Mouse (Mus musculus) MEL (cell line): ENCODE measurements at regions not wholly inside any gene's neighbourhood (a gene's known extent, or its start where the extent isn't known, plus 50 kb on each side); places are given as distances from the start of the nearest gene placed in this dataset.

Source experiments
- DNase-seq: peaks from one replicate; pipeline ENCODE4 v3.0.0; 2011; ENCODE audit warnings: low read depth, low spot score
- H3K27ac ChIP-seq: 2 replicates; pipeline ENCODE4 v1.5.1; 2012; ENCODE audit warnings: low read depth, mild to moderate bottlenecking, control low read depth, low read length, moderate library complexity; ENCODE audit not compliant: control insufficient read depth
- H3K27me3 ChIP-seq, 2 experiments: fragments of 150-350 bp in 1 of 2; sonication (generic) in 1 of 2; 2 replicates each; pipeline ENCODE4 v1.6.1; 2012; ENCODE audit warnings: low read length in 2 of 2, mild to moderate bottlenecking in 2 of 2, improper control_type of control experiment in 1 of 2, moderate library complexity in 1 of 2; ENCODE audit not compliant: insufficient read depth in 2 of 2, control insufficient read depth in 1 of 2
- H3K36me3 ChIP-seq, 2 experiments: 2 replicates each; pipeline ENCODE4 v1.6.1; 2012 to 2014; ENCODE audit warnings: low read length in 2 of 2, improper control_type of control experiment in 1 of 2, inconsistent platforms in 1 of 2, mild to moderate bottlenecking in 1 of 2; ENCODE audit not compliant: insufficient read depth in 2 of 2, control insufficient read depth in 1 of 2
- H3K4me1 ChIP-seq, 2 experiments: fragments of 150-350 bp in 1 of 2; sonication (generic) in 1 of 2; 2 replicates each; pipeline ENCODE4 v1.6.1; 2012; ENCODE audit warnings: low read length in 2 of 2, improper control_type of control experiment in 1 of 2, mild to moderate bottlenecking in 1 of 2; ENCODE audit not compliant: insufficient read depth in 2 of 2, control insufficient read depth in 1 of 2
- H3K4me3 ChIP-seq, 2 experiments: fragments of 150-350 bp in 1 of 2; sonication (generic) in 1 of 2; 2 replicates each; pipeline ENCODE4 v1.5.1; 2012; ENCODE audit warnings: low read depth in 2 of 2, low read length in 2 of 2, mild to moderate bottlenecking in 2 of 2, moderate library complexity in 2 of 2, control low read depth in 1 of 2, improper control_type of control experiment in 1 of 2; ENCODE audit not compliant: control insufficient read depth in 1 of 2, insufficient read depth in 1 of 2
- H3K79me2 ChIP-seq: 2 replicates; pipeline ENCODE4 v1.6.1; 2012; ENCODE audit warnings: mild to moderate bottlenecking, low read length, moderate library complexity; ENCODE audit not compliant: control insufficient read depth, poor library complexity, insufficient read depth
- H3K9ac ChIP-seq: 2 replicates; pipeline ENCODE4 v1.6.1; 2012; ENCODE audit warnings: low read depth, mild to moderate bottlenecking, control low read depth, low read length, moderate library complexity; ENCODE audit not compliant: control insufficient read depth, poor library complexity, severe bottlenecking
- H3K9me3 ChIP-seq: fragments of 150-350 bp; sonication (generic); replicated peaks from 2 replicates; pipeline ENCODE4 v1.6.1; 2012; ENCODE audit warnings: mild to moderate bottlenecking, low read length, improper control_type of control experiment, moderate library complexity; ENCODE audit not compliant: insufficient read depth
- BHLHE40 ChIP-seq: IDR thresholded peaks from 2 replicates; pipeline ENCODE4 v1.6.1; 2012; ENCODE audit warnings: low read depth, mild to moderate bottlenecking, inconsistent platforms, low read length, improper control_type of control experiment, borderline replicate concordance
- CHD1 ChIP-seq: IDR thresholded peaks from 2 replicates; pipeline ENCODE4 v1.6.1; 2012; ENCODE audit warnings: low read depth, mild to moderate bottlenecking, inconsistent platforms, low read length, improper control_type of control experiment
- CHD2 ChIP-seq: IDR thresholded peaks from 2 replicates; pipeline ENCODE4 v1.6.1; 2011; ENCODE audit warnings: low read length, improper control_type of control experiment
- E2F4 ChIP-seq: IDR thresholded peaks from 2 replicates; pipeline ENCODE4 v1.6.1; 2011; ENCODE audit warnings: low read depth, low read length, improper control_type of control experiment, borderline replicate concordance
- EP300 ChIP-seq, 2 experiments: IDR thresholded peaks; 2 replicates each; pipeline ENCODE4 v1.6.1; 2011; ENCODE audit warnings: improper control_type of control experiment in 2 of 2, low read length in 2 of 2, low read depth in 1 of 2, mild to moderate bottlenecking in 1 of 2
- GATA1 ChIP-seq: IDR thresholded peaks from 2 replicates; pipeline ENCODE4 v1.6.1; 2011; ENCODE audit warnings: low read depth, low read length, improper control_type of control experiment
- JUND ChIP-seq: IDR thresholded peaks from 2 replicates; pipeline ENCODE4 v1.6.1; 2011; ENCODE audit warnings: low read depth, mild to moderate bottlenecking, improper control_type of control experiment, low read length
- KAT2A ChIP-seq: conservative IDR thresholded peaks from 2 replicates; pipeline ENCODE4 v1.6.1; 2012; ENCODE audit warnings: low read depth, low read length, improper control_type of control experiment, inconsistent platforms
- MAZ ChIP-seq: IDR thresholded peaks from 2 replicates; pipeline ENCODE4 v1.6.1; 2012; ENCODE audit warnings: low read depth, mild to moderate bottlenecking, inconsistent platforms, low read length, improper control_type of control experiment
- MEF2A ChIP-seq: IDR thresholded peaks from 2 replicates; pipeline ENCODE4 v1.6.1; 2014; ENCODE audit warnings: low read depth, mild to moderate bottlenecking, inconsistent platforms, low read length, improper control_type of control experiment; ENCODE audit not compliant: poor library complexity, insufficient replicate concordance, severe bottlenecking; ENCODE audit errors: extremely low read depth
- MXI1 ChIP-seq: IDR thresholded peaks from 2 replicates; pipeline ENCODE4 v1.6.1; 2011; ENCODE audit warnings: mild to moderate bottlenecking, low read depth, low read length, improper control_type of control experiment
- POLR2A ChIP-seq, 2 experiments: IDR thresholded peaks; 2 replicates each; pipeline ENCODE4 v1.6.1; 2011 to 2012; ENCODE audit warnings: low read length in 2 of 2, mild to moderate bottlenecking in 2 of 2, control low read depth in 1 of 2, improper control_type of control experiment in 1 of 2, low read depth in 1 of 2, moderate library complexity in 1 of 2; ENCODE audit not compliant: control insufficient read depth in 1 of 2, insufficient read depth in 1 of 2, poor library complexity in 1 of 2
- POLR2AphosphoS2 ChIP-seq: IDR thresholded peaks from 2 replicates; pipeline ENCODE4 v1.6.1; 2011; ENCODE audit warnings: low read length, improper control_type of control experiment
- POLR2AphosphoS5 ChIP-seq: IDR thresholded peaks from 2 replicates; pipeline ENCODE4 v1.6.1; 2012; ENCODE audit warnings: low read depth, borderline replicate concordance, mild to moderate bottlenecking, inconsistent platforms, low read length, moderate library complexity, mixed read lengths
- RAD21 ChIP-seq: IDR thresholded peaks from 2 replicates; pipeline ENCODE4 v1.6.1; 2011; ENCODE audit warnings: mild to moderate bottlenecking, low read depth, low read length, improper control_type of control experiment
- RCOR1 ChIP-seq: IDR thresholded peaks from 2 replicates; pipeline ENCODE4 v1.6.1; 2012; ENCODE audit warnings: low read depth, mild to moderate bottlenecking, inconsistent platforms, low read length, improper control_type of control experiment
- SMC3 ChIP-seq: IDR thresholded peaks from 2 replicates; pipeline ENCODE4 v1.6.1; 2011; ENCODE audit warnings: low read depth, low read length, improper control_type of control experiment
- TBP ChIP-seq: IDR thresholded peaks from 2 replicates; pipeline ENCODE4 v1.8.0; 2011; ENCODE audit warnings: low read depth, low read length, improper control_type of control experiment
- ZC3H11A ChIP-seq: IDR thresholded peaks from 2 replicates; pipeline ENCODE4 v1.6.1; 2012; ENCODE audit warnings: low read depth, mild to moderate bottlenecking, inconsistent platforms, low read length, improper control_type of control experiment
- ZKSCAN1 ChIP-seq: IDR thresholded peaks from 2 replicates; pipeline ENCODE4 v1.6.1; 2012; ENCODE audit warnings: low read depth, mild to moderate bottlenecking, inconsistent platforms, low read length, improper control_type of control experiment, moderate library complexity
- ZNF384 ChIP-seq: IDR thresholded peaks from 2 replicates; pipeline ENCODE4 v1.6.1; 2012; ENCODE audit warnings: low read depth, mild to moderate bottlenecking, inconsistent platforms, low read length, improper control_type of control experiment

GRCm38 (mm10) chr9:33691731-33692130 lies 794.0 kb upstream of the Kirrel3 start:
- no peak for TF ChIP-seq TBP
- no peak for TF ChIP-seq EP300 (IDR thresholded peaks at IDR 0.05; ENCODE audit: low read depth in 1 of 2, low read length in 2 of 2)
- TF ChIP-seq MXI1, result no peak

GRCm38 (mm10) chr9:33717614-33718013 lies 768.1 kb upstream of the Kirrel3 start:
- no peak overlapping the region for H3K9ac ChIP-seq
- H3K4me3 ChIP-seq, result no peak overlapping the region
- no peaks in the 10 kb centered on the region for H3K79me2 ChIP-seq
- no peak for TF ChIP-seq TBP
- no peak for TF ChIP-seq MAZ
- TF ChIP-seq ZNF384, result no peak
- no peak for TF ChIP-seq ZKSCAN1
- TF ChIP-seq E2F4, result no peak
- TF ChIP-seq POLR2A (IDR thresholded peaks at IDR 0.05; ENCODE audit: control insufficient read depth in 1 of 2, insufficient read depth in 1 of 2, low read depth in 1 of 2, low read length in 2 of 2, poor library complexity in 1 of 2), result no peak
- no peak for TF ChIP-seq RAD21
- no peak for TF ChIP-seq RCOR1
- TF ChIP-seq ZC3H11A, result no peak
- no peak for TF ChIP-seq MEF2A
- no peak for TF ChIP-seq GATA1
- no peak for TF ChIP-seq JUND
- no peak for TF ChIP-seq SMC3
- TF ChIP-seq POLR2AphosphoS5, result no peak
- TF ChIP-seq CHD2, result no peak
- TF ChIP-seq POLR2AphosphoS2, result no peak
- no peak for TF ChIP-seq EP300 (IDR thresholded peaks at IDR 0.05; ENCODE audit: low read depth in 1 of 2, low read length in 2 of 2)
- TF ChIP-seq BHLHE40, result no peak
- TF ChIP-seq KAT2A, result no peak
- TF ChIP-seq CHD1, result no peak
- no peaks in the 10 kb centered on the region for H3K4me1 ChIP-seq
- no peaks in the 10 kb centered on the region for H3K27me3 ChIP-seq
- no peaks in the 10 kb centered on the region for H3K9me3 ChIP-seq
- no peak for DNase-seq
- no peaks in the 10 kb centered on the region for H3K36me3 ChIP-seq
- H3K27ac ChIP-seq, result no peak overlapping the region

More at GRCm38 (mm10) chr9:33691731-33692130, 794.0 kb upstream of the Kirrel3 start:
- H3K79me2 ChIP-seq, result no peaks in the 10 kb centered on the region
- H3K27ac ChIP-seq, result no peak overlapping the region
- H3K36me3 ChIP-seq, result no peaks in the 10 kb centered on the region
- no peaks in the 10 kb centered on the region for H3K4me1 ChIP-seq
- H3K27me3 ChIP-seq, result no peaks in the 10 kb centered on the region
- no peaks in the 10 kb centered on the region for H3K9me3 ChIP-seq
- no peak overlapping the region for H3K9ac ChIP-seq
- no peak for DNase-seq
- no peak overlapping the region for H3K4me3 ChIP-seq
